Mouse (Mus musculus) C2C12 (cell line): Measurements from ENCODE around the gene Dhx30.

ENCODE experiments used
- CEBPB ChIP-seq: IDR thresholded peaks from one replicate; pipeline ENCODE4 v1.6.1; 2011; ENCODE audit warnings: low read depth, mild to moderate bottlenecking, control low read depth, moderate library complexity
- CTCF ChIP-seq: IDR thresholded peaks from one replicate; pipeline ENCODE4 v1.5.1; 2011; ENCODE audit not compliant: control insufficient read depth, insufficient read depth, insufficient read length
- FOSL1 ChIP-seq: IDR thresholded peaks from one replicate; pipeline ENCODE4 v1.8.0; 2011; ENCODE audit warnings: mild to moderate bottlenecking, low read length; ENCODE audit not compliant: poor library complexity, insufficient read depth, severe bottlenecking
- MAX ChIP-seq: IDR thresholded peaks from one replicate; pipeline ENCODE4 v1.6.1; 2011; ENCODE audit warnings: mild to moderate bottlenecking, control low read depth
- MYOD1 ChIP-seq: IDR thresholded peaks from one replicate; pipeline ENCODE4 v1.6.1; 2011; ENCODE audit warnings: low read depth; ENCODE audit not compliant: control insufficient read depth, insufficient read length
- MYOG ChIP-seq: IDR thresholded peaks from one replicate; pipeline ENCODE4 v1.6.1; 2011; ENCODE audit not compliant: control insufficient read depth, insufficient read length; ENCODE audit errors: extremely low read depth
- USF1 ChIP-seq: IDR thresholded peaks from one replicate; pipeline ENCODE4 v1.6.1; 2011; ENCODE audit warnings: low read depth, mild to moderate bottlenecking, control low read depth, moderate library complexity

- no peak for TF ChIP-seq CTCF
- TF ChIP-seq MYOD1 = no peak
- no peak for TF ChIP-seq USF1
- no peak for TF ChIP-seq CEBPB
- no peak for TF ChIP-seq MAX
- no peak for TF ChIP-seq MYOG
- no peak for TF ChIP-seq FOSL1
These were observed 1.2 kb downstream of the Dhx30 start for GRCm38 (mm10) chr9:110116353-110116976.
